Mouse (Mus musculus): ENCODE measurements around the gene Sp7. TPM values are rescaled to one million over a fixed set of nuclear protein-coding genes. Genes with fewer than 3 reads are reported as not detected.

Gene Sp7
- polyA plus RNA-seq, 1 experiment from 2014 or later: 0.40 TPM

GRCm38 (mm10) chr15:102369972-102370371 lies 3.0 kb upstream of the Sp7 start:
- ATAC-seq (ENCODE audit: low FRiP score, low TSS enrichment) (no peak), DNase-seq (ENCODE audit: low spot score) (no peak)
- Histone ChIP-seq H3K9ac (ENCODE audit: low read length) (no peak overlapping the region), H3K36me3 (ENCODE audit: control insufficient read depth, insufficient read depth, low read length) (no peaks in the 10 kb centered on the region), H3K27ac (replicated peaks) (no peak overlapping the region), H3K4me3 (ENCODE audit: low read depth, low read length) (no peak overlapping the region), H3K27me3 (ENCODE audit: control insufficient read depth, insufficient read depth, low read length) (no peaks in the 10 kb centered on the region; the same call in 1 of the 2 replicates), H3K9me3 (ENCODE audit: control insufficient read depth, low read length) (no peaks in the 10 kb centered on the region), H3K4me2 (replicated peaks; ENCODE audit: low read depth) (0 out of 2 replicates have a peak overlapping the region, but pooled peaks have one; percentile 8), H3K4me1 (replicated peaks; ENCODE audit: control insufficient read depth, insufficient read depth) (peaks cover 5% of the 10 kb centered on the region; the same call in 1 of the 2 replicates)
- TF ChIP-seq CTCF (IDR thresholded peaks at IDR 0.05; ENCODE audit: low read depth): no peak
- TF ChIP-seq EP300 (optimal IDR thresholded peaks at IDR 0.05): no peak
- WGBS: 21% methylated on average over 13 of the region's 13 CpGs

GRCm38 (mm10) chr15:102366238-102366637 lies 744 bp downstream of the Sp7 start:
- no peak for TF ChIP-seq EP300 (optimal IDR thresholded peaks at IDR 0.05)
- no peak for TF ChIP-seq CTCF (IDR thresholded peaks at IDR 0.05; ENCODE audit: low read depth)
- no peak overlapping the region for H3K27ac ChIP-seq (replicated peaks)
- DNase-seq (ENCODE audit: low spot score): no peak
- H3K4me3 ChIP-seq (ENCODE audit: low read depth, low read length): peak overlapping the region; percentile 17
- no peaks in the 10 kb centered on the region for H3K36me3 ChIP-seq (ENCODE audit: control insufficient read depth, insufficient read depth, low read length)
- no peak overlapping the region for H3K9ac ChIP-seq (ENCODE audit: low read length)
- no peaks in the 10 kb centered on the region; the same call in 1 of the 2 replicates for H3K27me3 ChIP-seq (ENCODE audit: control insufficient read depth, insufficient read depth, low read length)
- H3K4me2 ChIP-seq (replicated peaks; ENCODE audit: low read depth): peak overlapping the region; percentile 35
- peaks cover 5% of the 10 kb centered on the region; the same call in 1 of the 2 replicates for H3K4me1 ChIP-seq (replicated peaks; ENCODE audit: control insufficient read depth, insufficient read depth)
- 12% methylated on average over 7 of the region's 7 CpGs for WGBS
- no peak for ATAC-seq (ENCODE audit: low FRiP score, low TSS enrichment)
- no peaks in the 10 kb centered on the region for H3K9me3 ChIP-seq (ENCODE audit: control insufficient read depth, low read length)

- Histone ChIP-seq H3K27me3 (ENCODE audit: control insufficient read depth, insufficient read depth, low read length) (no peaks in the 10 kb centered on the region; the same call in 1 of the 2 replicates), H3K4me2 (replicated peaks; ENCODE audit: low read depth) (no peak overlapping the region), H3K4me1 (replicated peaks; ENCODE audit: control insufficient read depth, insufficient read depth) (no peaks in the 10 kb centered on the region), H3K4me3 (ENCODE audit: low read depth, low read length) (no peak overlapping the region), H3K27ac (replicated peaks) (no peak overlapping the region), H3K9ac (ENCODE audit: low read length) (no peak overlapping the region), H3K36me3 (ENCODE audit: control insufficient read depth, insufficient read depth, low read length) (no peaks in the 10 kb centered on the region), H3K9me3 (ENCODE audit: control insufficient read depth, low read length) (no peaks in the 10 kb centered on the region)
- DNase-seq (ENCODE audit: low spot score): no peak
- TF ChIP-seq CTCF (IDR thresholded peaks at IDR 0.05; ENCODE audit: low read depth) (no peak), EP300 (optimal IDR thresholded peaks at IDR 0.05) (no peak)
- ATAC-seq (ENCODE audit: low FRiP score, low TSS enrichment): no peak
- WGBS: 89% methylated on average over 1 of the region's 1 CpGs
These were observed 2.3 kb downstream of the Sp7 start for GRCm38 (mm10) chr15:102364678-102365077.

GRCm38 (mm10) chr15:102362648-102363047 lies 4.3 kb downstream of the Sp7 start:
- 9% methylated on average over 12 of the region's 14 CpGs for WGBS
- TF ChIP-seq CTCF (IDR thresholded peaks at IDR 0.05; ENCODE audit: low read depth) (peak; percentile 26; the same call in 1 of the 2 replicates), EP300 (optimal IDR thresholded peaks at IDR 0.05) (no peak)

GRCm38 (mm10) chr15:102358834-102359233 lies 8.1 kb downstream of the Sp7 start:
- no peaks in the 10 kb centered on the region for H3K36me3 ChIP-seq (ENCODE audit: control insufficient read depth, insufficient read depth, low read length)
- no peak overlapping the region for H3K4me2 ChIP-seq (replicated peaks; ENCODE audit: low read depth)
- no peaks in the 10 kb centered on the region for H3K27me3 ChIP-seq (ENCODE audit: control insufficient read depth, insufficient read depth, low read length)
- H3K9ac ChIP-seq (ENCODE audit: low read length): no peak overlapping the region
- TF ChIP-seq CTCF (IDR thresholded peaks at IDR 0.05; ENCODE audit: low read depth) (no peak), EP300 (optimal IDR thresholded peaks at IDR 0.05) (no peak)
- ATAC-seq (ENCODE audit: low FRiP score, low TSS enrichment): no peak
- no peak overlapping the region for H3K4me3 ChIP-seq (ENCODE audit: low read depth, low read length)
- 32% methylated on average over 5 of the region's 5 CpGs for WGBS
- no peaks in the 10 kb centered on the region for H3K9me3 ChIP-seq (ENCODE audit: control insufficient read depth, low read length)
- 0 out of 2 replicates have a peak, but pooled peaks cover 3% of the 10 kb centered on the region for H3K4me1 ChIP-seq (replicated peaks; ENCODE audit: control insufficient read depth, insufficient read depth)
- no peak overlapping the region for H3K27ac ChIP-seq (replicated peaks)
- DNase-seq (ENCODE audit: low spot score): no peak

More at GRCm38 (mm10) chr15:102362648-102363047, 4.3 kb downstream of the Sp7 start:
- peak overlapping the region; percentile 6; the same call in 1 of the 2 replicates for H3K4me3 ChIP-seq (ENCODE audit: low read depth, low read length)
- no peaks in the 10 kb centered on the region for H3K36me3 ChIP-seq (ENCODE audit: control insufficient read depth, insufficient read depth, low read length)
- 0 out of 2 replicates have a peak, but pooled peaks cover 3% of the 10 kb centered on the region for H3K4me1 ChIP-seq (replicated peaks; ENCODE audit: control insufficient read depth, insufficient read depth)
- no peaks in the 10 kb centered on the region for H3K9me3 ChIP-seq (ENCODE audit: control insufficient read depth, low read length)
- peak overlapping the region; percentile 58; the same call in 1 of the 2 replicates for H3K27ac ChIP-seq (replicated peaks)
- no peaks in the 10 kb centered on the region for H3K27me3 ChIP-seq (ENCODE audit: control insufficient read depth, insufficient read depth, low read length)
- ATAC-seq (ENCODE audit: low FRiP score, low TSS enrichment): no peak
- peak overlapping the region; percentile 45 for H3K9ac ChIP-seq (ENCODE audit: low read length)
- DNase-seq (ENCODE audit: low spot score): no peak
- peak overlapping the region; percentile 50 for H3K4me2 ChIP-seq (replicated peaks; ENCODE audit: low read depth)

GRCm38 (mm10) chr15:102358126-102358525 lies 8.9 kb downstream of the Sp7 start:
- peak; percentile 44 for DNase-seq (ENCODE audit: low spot score)
- no peak overlapping the region for H3K27ac ChIP-seq (replicated peaks)
- peak; percentile 25; the same call in 1 of the 2 replicates for TF ChIP-seq CTCF (IDR thresholded peaks at IDR 0.05; ENCODE audit: low read depth)
- TF ChIP-seq EP300 (optimal IDR thresholded peaks at IDR 0.05): no peak
- 0 out of 2 replicates have a peak overlapping the region, but pooled peaks have one; percentile 8 for H3K9ac ChIP-seq (ENCODE audit: low read length)
- H3K4me3 ChIP-seq (ENCODE audit: low read depth, low read length): no peak overlapping the region
- WGBS: 10% methylated on average over 25 of the region's 25 CpGs
- no peak overlapping the region for H3K4me2 ChIP-seq (replicated peaks; ENCODE audit: low read depth)
- H3K9me3 ChIP-seq (ENCODE audit: control insufficient read depth, low read length): no peaks in the 10 kb centered on the region
- H3K4me1 ChIP-seq (replicated peaks; ENCODE audit: control insufficient read depth, insufficient read depth): 0 out of 2 replicates have a peak, but pooled peaks cover 3% of the 10 kb centered on the region
- no peak for ATAC-seq (ENCODE audit: low FRiP score, low TSS enrichment)
- no peaks in the 10 kb centered on the region for H3K27me3 ChIP-seq (ENCODE audit: control insufficient read depth, insufficient read depth, low read length)
- no peaks in the 10 kb centered on the region for H3K36me3 ChIP-seq (ENCODE audit: control insufficient read depth, insufficient read depth, low read length)
